Mouse (Mus musculus) thymus, adult 2 months (tissue): Measurements from ENCODE around the gene Apoa4.

Source experiments
- CTCF ChIP-seq: fragments of 200-500 bp; IDR thresholded peaks from 2 replicates; pipeline ENCODE4 v1.5.1; 2012; ENCODE audit warnings: mild to moderate bottlenecking, control low read depth, low read length, moderate library complexity, borderline replicate concordance; ENCODE audit not compliant: control insufficient read depth, poor library complexity, insufficient read depth; ENCODE audit errors: extremely low read depth
- POLR2A ChIP-seq: fragments of 200-500 bp; IDR thresholded peaks from 2 replicates; pipeline ENCODE4 v1.6.1; 2012; ENCODE audit warnings: mild to moderate bottlenecking, low read length, control low read depth, moderate library complexity; ENCODE audit not compliant: control insufficient read depth, poor library complexity, insufficient read depth; ENCODE audit errors: extremely low read depth

- TF ChIP-seq CTCF (no peak), POLR2A (no peak)
Observed at GRCm38 (mm10) chr9:46214276-46214675, 26.2 kb upstream of the Apoa4 start.
